Mouse (Mus musculus): ENCODE data around the gene Uggt1.
A peak's percentile ranks its signal among the peaks of the same experiment; 100 is the strongest.

Uggt1 gene

GRCm38 (mm10) chr1:36118061-36118685 lies 126.3 kb downstream of the Uggt1 start:
- DNase-seq (ENCODE audit: low spot score in 2 of 2) = no peak

- no peak for DNase-seq (ENCODE audit: low spot score in 2 of 2)
These were observed 128.0 kb downstream of the Uggt1 start for GRCm38 (mm10) chr1:36116488-36116887.

- DNase-seq (ENCODE audit: low spot score in 2 of 2) = no peak
These were observed 129.7 kb downstream of the Uggt1 start for GRCm38 (mm10) chr1:36114844-36115243.

- DNase-seq (ENCODE audit: low spot score in 2 of 2) = no peak
These were observed 130.8 kb downstream of the Uggt1 start for GRCm38 (mm10) chr1:36113670-36114069.

GRCm38 (mm10) chr1:36112665-36113064 lies 131.9 kb downstream of the Uggt1 start:
- no peak for DNase-seq (ENCODE audit: low spot score in 2 of 2)

- no peak for DNase-seq (ENCODE audit: low spot score in 2 of 2)
These were observed 134.5 kb downstream of the Uggt1 start for GRCm38 (mm10) chr1:36109987-36110386.

- no peak for DNase-seq (ENCODE audit: low spot score in 2 of 2)
These were observed 138.4 kb downstream of the Uggt1 start for GRCm38 (mm10) chr1:36105917-36106706.

GRCm38 (mm10) chr1:36100371-36100770 lies 144.1 kb downstream of the Uggt1 start:
- no peak for DNase-seq (ENCODE audit: low spot score in 2 of 2)

GRCm38 (mm10) chr1:36098432-36098831 lies 146.1 kb downstream of the Uggt1 start:
- no peak for DNase-seq (ENCODE audit: low spot score in 2 of 2)

GRCm38 (mm10) chr1:36095423-36096272 lies 148.9 kb downstream of the Uggt1 start:
- DNase-seq (ENCODE audit: low spot score in 2 of 2) = peak; percentile 76 to 79

GRCm38 (mm10) chr1:36093741-36094140 lies 150.8 kb downstream of the Uggt1 start:
- DNase-seq (ENCODE audit: low spot score in 2 of 2) = no peak

- peak; percentile 51 to 74 for DNase-seq (ENCODE audit: low spot score in 2 of 2)
These were observed 153.3 kb downstream of the Uggt1 start for GRCm38 (mm10) chr1:36091246-36091645.

- peak; percentile 54 to 72 for DNase-seq (ENCODE audit: low spot score in 2 of 2)
These were observed 153.8 kb downstream of the Uggt1 start for GRCm38 (mm10) chr1:36090722-36091110.

Measured in spleen, postnatal 10 days (tissue).